Mouse (Mus musculus) left cerebral cortex, adult 2 months (tissue): ENCODE results near the gene Egfl6. TPM values are rescaled to one million over a fixed set of nuclear protein-coding genes. Genes with fewer than 3 reads are reported as not detected.

Experiments used
- DNase-seq, 2 experiments: peaks; one replicate each; pipeline ENCODE4 v3.0.0; 2021 to 2022; ENCODE audit warnings: low spot score in 2 of 2, mixed read lengths in 1 of 2; ENCODE audit errors: extremely low spot score in 1 of 2
- H3K27ac ChIP-seq: fragments of 200-600 bp; 2 replicates; pipeline ENCODE4 v1.8.1; 2022
- H3K4me3 ChIP-seq: fragments of 200-600 bp; 2 replicates; pipeline ENCODE4 v1.8.1; 2022
- CTCF ChIP-seq: fragments of 200-600 bp; IDR thresholded peaks from 2 replicates; pipeline ENCODE4 v1.8.1; 2022; ENCODE audit warnings: antibody characterized with exemption, mild to moderate bottlenecking, moderate library complexity
- intact Hi-C: fragments of 180-260 bp; cut with DNase I; formaldehyde crosslinking; loops from one replicate; pipeline ENCODE4 v1.15.1; 2025
- total RNA-seq, 2 experiments: library from RNA; stranded (reverse); gene quantifications; 2 replicates each; pipeline ENCODE4 v1.2.3; 2021

The Egfl6 gene
- total RNA-seq, 2 experiments from 2014 or later, result 2.4 to 3.5 TPM

DNA sequence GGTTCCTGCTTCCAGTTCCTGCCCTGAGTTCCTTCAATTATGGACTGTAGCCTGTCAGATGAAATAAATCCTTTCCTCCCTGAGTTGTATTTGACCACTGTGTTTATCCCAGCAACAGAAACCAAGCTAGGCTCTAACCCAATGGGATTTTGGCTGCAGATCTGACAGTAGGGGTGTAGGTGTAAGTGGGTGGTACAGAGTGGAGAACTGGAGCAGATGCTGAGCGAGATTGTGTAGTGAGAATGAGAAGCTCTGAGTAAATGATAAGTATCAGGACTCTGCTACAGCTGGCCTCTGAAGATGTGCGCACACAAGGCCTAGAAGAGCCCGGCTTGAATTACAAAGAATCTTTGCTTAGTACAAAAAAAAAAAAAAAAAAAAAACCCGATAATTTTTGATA, 73.4 kb downstream of the Egfl6 start:
- H3K27ac ChIP-seq, result no peak overlapping the region
- no peak overlapping the region for H3K4me3 ChIP-seq
- TF ChIP-seq CTCF, result no peak
- intact Hi-C loops, result loop anchor here (5.0 to 10.0 kb wide), 2 partner anchors 113 to 695 kb away; partner anchors contain the start of gene Tmsb4x
- no peak for DNase-seq

DNA sequence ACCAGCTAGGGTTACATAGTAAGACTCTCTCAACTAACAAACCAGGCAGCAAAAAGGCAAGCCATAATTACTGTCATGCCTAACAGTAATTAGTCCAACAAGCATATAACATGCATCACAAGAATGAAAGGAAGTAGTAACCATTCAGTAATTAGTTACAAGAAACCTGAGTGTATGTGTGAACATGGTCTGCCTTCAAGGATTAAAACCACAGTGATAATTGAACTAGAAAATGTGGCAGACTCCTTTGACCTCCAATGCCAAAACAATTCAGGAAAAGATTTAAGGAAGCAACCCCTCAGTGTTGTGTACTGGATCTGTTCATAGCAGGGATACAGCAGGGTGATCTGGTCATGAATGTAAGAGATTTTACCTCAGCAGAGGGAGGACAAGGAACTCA, 74.4 kb downstream of the Egfl6 start:
- intact Hi-C loops, result loop anchor here (2.0 to 10.0 kb wide), 3 partner anchors 70 to 696 kb away; partner anchors contain the start of genes Ofd1, Tmsb4x and Trappc2
- Histone ChIP-seq H3K27ac (no peak overlapping the region; the same call in 1 of the 2 replicates), H3K4me3 (no peak overlapping the region)
- no peak for DNase-seq
- no peak for TF ChIP-seq CTCF

DNA sequence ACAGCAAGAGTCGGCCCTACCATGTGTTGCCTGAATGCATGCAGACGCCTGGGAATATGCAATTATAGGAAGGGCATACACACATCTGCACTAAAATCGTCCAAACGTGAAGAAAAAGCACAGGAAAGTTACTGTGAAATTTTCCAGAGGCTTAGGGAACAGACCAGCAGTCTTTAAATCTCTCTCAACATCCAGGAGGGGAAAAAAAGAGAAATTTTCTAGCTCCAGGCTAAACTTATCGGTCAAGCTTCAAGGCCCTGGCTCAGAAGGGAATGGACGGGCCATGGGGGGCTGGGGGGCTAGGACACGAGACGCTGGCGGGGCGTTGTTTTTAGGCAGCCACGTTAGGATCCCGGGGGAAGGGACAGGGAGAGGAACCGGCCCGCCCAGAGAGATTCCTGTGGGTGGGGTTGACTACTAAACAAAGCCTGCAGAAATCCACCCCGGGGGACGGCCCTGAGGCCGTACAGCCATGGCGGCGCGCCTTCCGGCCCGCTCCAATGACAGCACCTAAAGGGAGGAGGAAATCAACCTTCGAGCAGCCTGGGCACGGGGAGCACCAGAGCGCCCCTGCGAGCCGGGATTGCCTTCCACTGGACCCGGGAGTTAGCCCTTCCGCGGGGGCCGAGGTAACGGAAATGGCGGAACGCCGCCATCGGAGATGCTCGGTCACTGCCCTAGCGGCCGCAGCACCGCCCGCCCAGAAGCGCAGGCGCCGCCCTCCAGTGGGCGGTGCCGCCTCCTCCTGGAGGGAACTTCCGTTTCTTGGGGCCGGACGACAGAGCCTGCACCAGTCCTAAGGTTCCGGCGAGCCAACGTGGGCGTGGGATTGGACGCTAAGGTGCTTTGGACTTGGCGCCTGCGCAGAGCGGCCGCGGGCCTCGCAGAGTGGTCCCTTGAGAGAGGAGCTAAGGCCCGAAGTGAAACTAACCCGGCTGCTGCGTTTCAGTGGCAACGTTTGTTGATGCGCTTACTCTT, 75.5 kb downstream of the Egfl6 start:
- DNase-seq, result peak; percentile 87 to 88
- Histone ChIP-seq H3K4me3 (peak overlapping the region; percentile 56), H3K27ac (peak overlapping the region; percentile 98)
- peak; percentile 43 for TF ChIP-seq CTCF
- intact Hi-C loops, result loop anchor here (1.0 to 10.0 kb wide), 4 partner anchors 31 to 697 kb away; partner anchors contain the start of genes Ofd1, Rab9, Tmsb4x and Trappc2

- Histone ChIP-seq H3K27ac (no peak overlapping the region), H3K4me3 (no peak overlapping the region)
- intact Hi-C loops, result no loop called here
- no peak for DNase-seq
- no peak for TF ChIP-seq CTCF
Measured at GRCm38 (mm10) chrX:166504421-166504820, 81.1 kb downstream of the Egfl6 start.

- no peak for TF ChIP-seq CTCF
- intact Hi-C loops, result no loop called here
- DNase-seq, result no peak
- Histone ChIP-seq H3K27ac (no peak overlapping the region), H3K4me3 (no peak overlapping the region)
Measured at GRCm38 (mm10) chrX:166499496-166500190, 85.9 kb downstream of the Egfl6 start.

DNA sequence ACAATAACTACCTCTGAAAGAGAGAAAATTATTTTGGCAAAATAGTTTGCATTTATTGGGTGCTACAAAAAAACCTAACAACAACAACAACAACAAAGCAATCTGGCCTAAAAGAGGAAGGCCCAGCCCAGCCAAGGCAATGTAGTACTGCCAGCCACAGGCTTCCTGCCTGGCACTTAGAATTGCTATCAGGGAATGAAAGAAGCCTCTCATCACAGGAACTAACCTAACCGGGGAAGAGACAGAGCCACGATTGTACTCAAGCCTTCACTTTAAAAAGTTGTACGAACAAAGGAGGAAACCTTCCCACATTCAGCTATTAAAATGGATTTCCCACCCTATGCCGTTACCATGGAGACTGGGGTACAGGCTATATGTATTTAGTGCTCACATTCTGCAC, 87.7 kb downstream of the Egfl6 start:
- TF ChIP-seq CTCF, result no peak
- intact Hi-C loops, result no loop called here
- no peak overlapping the region for H3K27ac ChIP-seq
- no peak for DNase-seq
- no peak overlapping the region for H3K4me3 ChIP-seq

GRCm38 (mm10) chrX:166495052-166495451, 90.5 kb downstream of the Egfl6 start:
- intact Hi-C loops, result no loop called here
- no peak for DNase-seq
- no peak for TF ChIP-seq CTCF
- Histone ChIP-seq H3K4me3 (no peak overlapping the region), H3K27ac (no peak overlapping the region)

DNA sequence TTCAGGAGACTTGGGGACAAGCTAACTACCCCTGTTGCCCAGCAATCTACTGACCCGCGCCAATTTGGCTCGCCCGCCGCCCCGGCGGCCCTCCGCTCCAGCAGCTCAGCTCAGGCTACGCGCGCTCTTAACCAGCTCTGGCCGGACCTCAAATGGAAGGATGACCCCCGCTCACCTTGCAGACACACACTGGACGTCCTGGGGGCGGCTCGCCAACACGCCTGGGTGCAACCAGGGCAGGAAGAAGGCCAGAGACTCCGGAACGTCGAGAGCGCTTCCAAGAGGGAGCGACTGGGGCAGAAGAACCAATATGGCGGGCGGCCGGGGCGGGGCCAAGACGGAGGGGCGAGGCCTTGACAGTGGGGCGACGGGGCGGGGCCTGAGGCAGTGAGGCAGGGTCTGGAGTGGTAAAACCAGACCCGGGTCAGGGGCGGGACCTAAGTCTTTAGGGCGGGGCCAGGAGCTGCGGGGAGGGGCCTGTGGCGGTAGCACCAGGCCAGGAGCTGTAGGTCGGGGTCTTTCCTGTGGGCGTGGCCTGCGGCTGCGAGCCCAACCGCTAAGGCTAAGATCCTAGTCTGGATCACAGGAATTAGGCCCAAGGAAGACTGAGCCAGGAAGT, 106.0 kb downstream of the Egfl6 start, which contains the start of gene Rab9:
Gene Rab9 (minus strand): TSS at position 503 of the 619 bp plus-strand sequence.
- no peak for TF ChIP-seq CTCF
- H3K27ac ChIP-seq, result peak within 1 kb of the TSS; percentile 84
- peak within 1 kb of the TSS; percentile 50 for H3K4me3 ChIP-seq
- intact Hi-C loops, result loop anchor here (1.0 to 5.0 kb wide), 2 partner anchors 31 to 37 kb away; partner anchors contain the start of genes Ofd1 and Trappc2
- peak; percentile 84 to 87 for DNase-seq

DNA sequence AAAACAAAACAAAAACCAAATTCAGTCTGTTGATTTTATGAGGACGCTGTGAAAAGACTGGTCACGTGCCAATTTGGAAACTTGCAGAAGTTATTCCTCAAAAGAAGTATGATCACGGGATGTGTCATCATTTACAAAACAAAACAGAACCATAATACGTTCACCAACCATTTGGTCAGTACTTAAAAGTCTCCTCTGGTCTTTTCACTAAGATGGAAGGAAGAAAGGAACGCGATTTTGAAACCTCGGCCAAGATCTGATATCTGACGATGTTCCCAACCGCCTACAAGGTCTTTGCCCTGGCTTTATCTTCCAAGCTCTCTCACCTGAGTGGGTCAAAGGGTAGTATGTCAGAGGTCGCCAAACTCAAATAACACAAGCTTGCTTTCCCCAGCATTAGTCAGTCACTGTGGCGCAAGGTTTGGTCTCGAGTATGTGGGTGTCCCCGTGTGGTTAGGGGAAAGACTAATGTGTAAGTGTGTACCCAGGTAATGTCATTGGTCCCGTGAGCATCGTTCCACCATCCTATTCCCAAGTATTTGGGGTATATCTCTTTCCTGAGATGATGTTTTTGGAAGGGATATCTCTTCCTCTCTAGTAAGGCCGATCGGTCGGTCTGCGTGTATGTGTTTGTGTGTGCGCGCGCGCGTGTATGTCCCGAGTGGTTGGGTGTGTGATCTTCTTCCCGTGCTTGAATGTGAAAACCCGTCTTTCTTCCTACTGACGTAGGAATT, 106.7 kb downstream of the Egfl6 start:
- Histone ChIP-seq H3K4me3 (peak overlapping the region; percentile 50), H3K27ac (peak overlapping the region; percentile 84)
- intact Hi-C loops, result loop anchor here (1.0 to 5.0 kb wide), 2 partner anchors 32 to 36 kb away; partner anchors contain the start of genes Ofd1 and Trappc2
- no peak for DNase-seq
- no peak for TF ChIP-seq CTCF

- DNase-seq, result no peak
- no peak for TF ChIP-seq CTCF
- H3K4me3 ChIP-seq, result peak overlapping the region; percentile 22
- no peak overlapping the region for H3K27ac ChIP-seq
- intact Hi-C loops, result loop anchor here (5.0 kb wide), 1 partner anchor 35 kb away; the partner anchor contains the start of genes Ofd1 and Trappc2
Measured at GRCm38 (mm10) chrX:166477393-166477792, 108.1 kb downstream of the Egfl6 start.

Other genes with a start within 250 kb of the Egfl6 start
- 10 to 100 TPM; 46.9 to 52.9 TPM for gene Trappc2, start 145.1 kb downstream of the Egfl6 start, total RNA-seq
- gene Ofd1, start 145.0 kb downstream of the Egfl6 start, total RNA-seq, result 1 to 10 TPM; 4.8 to 5.4 TPM
- gene Rab9, start 105.9 kb downstream of the Egfl6 start, total RNA-seq, result 10 to 100 TPM; 30.7 to 34.0 TPM
- 1 to 10 TPM; 1.4 to 2.9 TPM for gene Tceanc, start 67.2 kb downstream of the Egfl6 start, total RNA-seq